Mouse (Mus musculus): Measurements from ENCODE around the gene Gm10638. TPM values are rescaled to one million over a fixed set of nuclear protein-coding genes. Genes with fewer than 3 reads are reported as not detected.

Gene Gm10638
- total RNA-seq (2023), result not detected

DNA sequence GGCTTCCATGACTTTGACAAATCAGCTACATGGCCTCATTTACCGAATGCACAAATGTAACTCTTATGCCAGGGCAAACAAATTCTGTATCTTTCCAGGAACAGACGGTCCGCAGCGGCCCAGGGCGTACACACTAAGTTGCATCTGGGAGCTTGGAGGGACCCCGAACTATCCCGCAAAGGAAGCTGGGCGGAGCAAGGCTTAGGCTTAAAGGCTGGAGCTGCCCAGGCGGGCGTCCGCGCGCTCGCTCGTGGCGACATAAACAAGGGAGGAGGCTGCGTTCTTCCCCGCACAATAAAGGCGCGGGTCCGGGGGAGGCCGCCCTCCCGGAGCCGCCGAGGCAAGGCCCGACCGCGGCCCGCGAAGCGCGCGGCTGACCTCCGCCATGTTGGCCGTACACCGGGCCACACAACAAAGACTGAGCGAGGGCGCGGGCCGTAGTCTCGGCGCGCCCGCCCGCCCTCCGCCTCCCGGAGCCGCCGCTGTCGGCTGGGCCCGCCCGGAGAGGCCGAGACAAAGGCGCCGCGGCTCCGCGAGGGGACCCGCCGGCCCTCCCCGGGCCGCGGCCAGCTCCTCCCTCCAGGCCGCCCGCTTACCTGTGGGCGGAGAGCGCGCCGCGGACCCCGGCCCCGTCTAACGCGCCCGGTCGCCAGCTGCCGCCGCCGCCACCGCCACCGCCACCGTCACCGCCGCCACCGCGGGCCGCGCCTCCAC lies at the start of gene Gm10638, which contains the start of gene Siah1a:
Gm10638 (plus strand) TSS at position 479 of the 714 bp plus-strand sequence.
Siah1a (minus strand) TSS at position 714 of the 714 bp plus-strand sequence.

Other genes with a start within 250 kb of the Gm10638 start
- gene Abcc12, start 165.0 kb upstream of the Gm10638 start, total RNA-seq (2023), result not detected
- 10 to 100 TPM; 39.7 to 40.4 TPM for gene Lonp2, start 121.7 kb upstream of the Gm10638 start, total RNA-seq (2023)
- gene Siah1a, start 235 bp downstream of the Gm10638 start, total RNA-seq (2023), result 10 to 100 TPM; 14.0 to 17.5 TPM
- gene N4bp1, start 139.6 kb downstream of the Gm10638 start, total RNA-seq (2023), result 10 to 100 TPM; 66.6 to 73.3 TPM

All from monocyte, adult 59 days (primary cell).